Mouse (Mus musculus): ENCODE measurements around the gene Marf1. TPM values are rescaled to one million over a fixed set of nuclear protein-coding genes. Genes with fewer than 3 reads are reported as not detected.
"Not testable (repeated sequence)": the region's sequence is repeated elsewhere in the genome, so short reads cannot be mapped to it uniquely, and the experiment has no call there.

Gene Marf1
- total RNA-seq, 2 experiments from 2014 or later = 17.5 to 18.8 TPM

DNA sequence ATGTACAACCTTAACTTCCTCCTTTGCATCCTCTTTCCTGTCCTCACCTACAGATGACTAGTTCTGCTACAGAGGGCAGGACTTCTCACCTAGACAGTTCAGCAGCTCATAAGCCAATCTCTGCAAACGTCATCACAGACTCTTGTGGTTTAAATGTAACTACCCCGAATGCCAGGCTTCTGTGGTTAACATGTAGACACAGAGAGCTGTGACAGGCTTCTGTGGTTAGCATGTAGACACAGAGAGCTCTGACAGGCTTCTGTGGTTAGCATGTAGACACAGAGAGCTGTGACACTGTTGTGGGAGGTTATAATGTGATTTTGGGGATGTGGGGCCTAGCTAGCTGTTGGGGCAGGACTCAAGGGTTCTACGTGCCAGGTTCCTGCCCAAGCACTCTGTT is 74.9 kb downstream of the Marf1 start:
- no peak for DNase-seq
- intact Hi-C loops (cut with DNase I) = no loop called here

DNA sequence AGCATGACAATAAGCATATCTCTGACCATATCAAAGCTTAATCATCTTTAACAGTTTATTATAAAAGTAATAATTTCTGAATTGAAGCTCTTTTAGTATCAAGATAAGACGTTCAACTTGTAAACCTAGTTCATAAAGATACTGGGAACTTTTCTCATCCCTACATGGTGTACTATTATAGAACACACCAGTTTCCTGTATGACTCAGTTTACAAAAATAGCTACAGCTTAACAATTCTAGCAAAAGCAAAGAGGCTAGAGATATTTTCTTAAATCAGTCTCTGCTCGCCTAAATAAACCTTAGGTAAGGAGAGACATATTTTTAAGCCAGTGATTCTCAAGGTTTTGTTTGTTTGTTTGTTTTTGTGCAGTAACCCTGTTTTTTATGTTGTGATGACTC is 80.2 kb downstream of the Marf1 start:
- intact Hi-C loops (cut with DNase I) = no loop called here
- no peak for DNase-seq

DNA sequence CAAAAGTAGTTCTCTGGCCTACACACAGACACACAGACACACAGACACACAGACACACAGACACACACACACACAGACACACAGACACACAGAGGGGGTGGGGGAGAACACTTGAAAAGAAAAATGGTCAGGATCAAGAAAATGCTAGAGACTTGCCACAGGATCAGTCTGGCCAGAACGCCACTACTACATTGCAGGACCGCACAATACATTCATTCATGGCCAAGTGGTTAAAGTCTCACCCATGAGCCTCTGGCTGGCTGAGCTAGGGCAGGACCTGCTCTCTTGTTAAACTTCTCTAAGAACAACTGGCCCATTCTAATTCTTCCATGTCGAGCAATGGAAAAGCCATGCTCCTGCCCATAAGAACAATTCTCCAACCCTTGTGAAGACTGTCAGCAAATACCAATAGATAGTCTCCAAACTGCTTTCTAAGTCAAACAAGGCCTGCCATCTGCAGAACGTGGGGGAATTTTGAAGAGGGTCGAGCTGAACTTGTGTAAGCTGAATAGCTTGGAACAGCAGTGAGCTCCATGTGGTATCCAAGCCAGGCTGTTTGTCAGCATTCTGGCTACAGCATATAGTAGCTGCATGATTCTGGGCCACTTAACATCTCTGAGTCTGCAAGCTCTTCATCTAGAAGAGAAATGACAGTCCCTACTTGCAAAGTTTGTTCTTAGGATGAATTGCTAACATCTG is 92.5 kb downstream of the Marf1 start:
- DNase-seq = no peak
- intact Hi-C loops (cut with DNase I) = no loop called here

DNA sequence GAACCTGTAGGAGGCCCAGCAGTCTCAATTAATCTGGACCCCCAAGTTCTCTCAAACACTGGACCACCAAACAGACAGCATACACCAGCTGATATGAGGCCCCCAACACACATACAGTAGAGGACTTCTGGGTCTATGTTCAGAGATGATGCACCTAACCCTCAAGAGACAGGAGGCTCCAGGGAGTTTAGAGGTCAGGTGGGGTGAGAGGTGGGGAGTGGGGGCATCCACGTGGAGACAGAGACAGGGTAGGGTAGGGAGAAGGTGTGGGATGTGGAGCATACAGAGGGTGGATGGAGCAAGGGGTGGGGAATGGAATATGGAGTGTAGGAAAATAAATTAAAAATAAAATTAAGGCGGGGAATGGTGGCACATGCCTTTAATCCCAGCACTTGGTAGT is 94.5 kb downstream of the Marf1 start:
- DNase-seq; intact Hi-C loops (cut with DNase I): not testable (repeated sequence)

DNA sequence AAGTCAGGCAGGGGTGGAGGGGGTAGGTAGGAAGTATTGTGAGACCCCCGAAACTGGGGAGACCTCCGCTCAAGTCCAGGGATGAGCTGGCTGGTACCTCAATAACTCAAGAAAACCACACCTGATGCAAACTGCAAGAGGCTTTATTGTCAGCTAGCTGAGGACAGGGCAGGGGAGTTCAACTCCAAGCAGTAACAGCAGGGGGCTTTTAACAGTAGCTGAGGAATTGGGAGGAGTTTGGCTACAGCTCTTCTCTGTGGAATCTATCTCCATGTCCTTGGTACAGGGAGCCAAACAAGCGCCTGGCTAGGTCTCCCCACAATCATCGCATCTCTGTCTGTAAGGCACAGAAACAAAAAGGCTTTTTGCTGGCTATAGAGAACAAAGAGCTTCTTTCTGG is 96.6 kb downstream of the Marf1 start:
- intact Hi-C loops (cut with DNase I); DNase-seq: not testable (repeated sequence)

DNA sequence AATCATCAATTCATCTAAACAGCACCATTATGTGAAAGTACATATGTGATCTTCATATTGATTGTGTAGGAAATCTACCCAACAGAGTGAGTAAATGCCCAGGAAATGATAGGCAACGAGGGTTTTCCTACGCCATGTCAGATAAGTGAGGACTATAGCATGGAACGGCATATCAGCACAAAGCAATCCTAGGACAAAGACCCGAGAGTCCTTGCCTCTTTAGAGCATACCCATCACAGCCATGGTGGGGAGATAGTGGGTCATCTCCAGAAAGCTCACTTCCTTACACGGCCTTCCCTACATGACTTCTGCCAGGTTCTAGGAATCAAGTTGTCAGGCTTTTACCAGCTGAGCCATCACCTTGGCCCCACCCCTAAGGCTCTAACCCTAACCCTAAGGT is 103.3 kb downstream of the Marf1 start:
- intact Hi-C loops (cut with DNase I) = no loop called here
- no peak for DNase-seq

Small RNA genes lying within 50 kb of the gene (microRNA-seq; reads per million reads assigned to microRNA genes)
- gene Gm27671 (0 reads per million in 2 experiments), gene Mir484 (451 to 489 reads per million in 2 experiments)

Other genes with a start within 250 kb of the Marf1 start
- not detected for gene 2900011O08Rik, start 176.7 kb downstream of the Marf1 start, total RNA-seq (2021)
- gene Ifitm7, start 176.5 kb downstream of the Marf1 start, total RNA-seq (2021) = not detected
- 10 to 100 TPM; 24.7 to 29.8 TPM for gene Nde1, start 76 bp downstream of the Marf1 start, total RNA-seq (2021)
- gene Myh11, start 128.0 kb upstream of the Marf1 start, total RNA-seq (2021) = 10 to 100 TPM; 14.1 to 17.6 TPM
- 10 to 100 TPM; 55.9 to 65.6 TPM for gene Fopnl, start 154.1 kb upstream of the Marf1 start, total RNA-seq (2021)
- 10 to 100 TPM; 18.3 to 23.0 TPM for gene Abcc1, start 198.2 kb upstream of the Marf1 start, total RNA-seq (2021)

All from gastrocnemius, postnatal 36 days (tissue).